Mouse (Mus musculus) thymus, adult 18-20 months (tissue): ENCODE results near the gene Gcnt1.

Experiments used
- DNase-seq, 2 experiments: peaks; one replicate each; pipeline ENCODE4 v3.0.0; 2022; ENCODE audit warnings: mixed read lengths in 2 of 2

Gcnt1 gene

GRCm38 (mm10) chr19:17364741-17365140, 7.9 kb downstream of the Gcnt1 start:
- DNase-seq = no peak

GRCm38 (mm10) chr19:17361181-17361580, 11.5 kb downstream of the Gcnt1 start:
- no peak for DNase-seq

GRCm38 (mm10) chr19:17359315-17359890, 13.2 kb downstream of the Gcnt1 start:
- no peak for DNase-seq

DNA sequence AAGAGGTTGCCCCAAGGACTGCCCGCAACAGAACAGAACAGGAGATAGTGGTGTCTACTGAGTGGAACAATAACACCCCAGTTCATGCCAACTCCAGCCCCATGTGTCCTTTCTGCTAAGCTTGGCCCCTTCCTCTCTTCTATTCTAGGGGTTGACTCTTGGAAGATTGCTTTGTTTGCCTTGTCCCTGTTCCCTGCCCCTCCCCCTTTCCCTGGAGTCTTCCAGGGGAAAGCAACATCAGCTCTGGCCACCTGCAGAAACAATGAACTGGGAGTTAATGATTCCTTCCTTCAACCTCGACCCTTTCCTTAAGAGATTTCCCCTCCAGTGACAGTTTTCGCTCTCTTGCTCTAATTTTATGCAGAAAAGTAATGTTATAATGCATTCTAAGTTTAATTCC, 15.3 kb downstream of the Gcnt1 start:
- no peak for DNase-seq

DNA sequence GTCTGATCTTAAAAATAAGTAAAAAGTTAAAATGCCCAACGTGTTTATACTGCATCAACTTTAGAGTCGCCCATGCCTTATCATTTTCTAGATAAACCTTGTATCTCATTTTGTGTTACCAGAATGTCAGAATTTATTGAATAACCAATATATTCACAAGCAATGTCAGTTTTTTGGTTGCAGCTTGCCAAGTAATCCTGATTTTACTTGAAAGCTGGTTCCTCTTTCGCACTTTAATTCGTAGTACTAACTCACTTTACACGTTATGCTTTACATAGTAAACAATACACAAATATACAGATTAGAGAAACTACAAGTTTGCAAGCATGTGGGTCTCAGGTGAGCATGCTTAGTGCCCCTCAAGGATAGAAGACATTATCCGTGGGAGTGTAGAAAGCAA, 15.7 kb downstream of the Gcnt1 start:
- DNase-seq = no peak

DNA sequence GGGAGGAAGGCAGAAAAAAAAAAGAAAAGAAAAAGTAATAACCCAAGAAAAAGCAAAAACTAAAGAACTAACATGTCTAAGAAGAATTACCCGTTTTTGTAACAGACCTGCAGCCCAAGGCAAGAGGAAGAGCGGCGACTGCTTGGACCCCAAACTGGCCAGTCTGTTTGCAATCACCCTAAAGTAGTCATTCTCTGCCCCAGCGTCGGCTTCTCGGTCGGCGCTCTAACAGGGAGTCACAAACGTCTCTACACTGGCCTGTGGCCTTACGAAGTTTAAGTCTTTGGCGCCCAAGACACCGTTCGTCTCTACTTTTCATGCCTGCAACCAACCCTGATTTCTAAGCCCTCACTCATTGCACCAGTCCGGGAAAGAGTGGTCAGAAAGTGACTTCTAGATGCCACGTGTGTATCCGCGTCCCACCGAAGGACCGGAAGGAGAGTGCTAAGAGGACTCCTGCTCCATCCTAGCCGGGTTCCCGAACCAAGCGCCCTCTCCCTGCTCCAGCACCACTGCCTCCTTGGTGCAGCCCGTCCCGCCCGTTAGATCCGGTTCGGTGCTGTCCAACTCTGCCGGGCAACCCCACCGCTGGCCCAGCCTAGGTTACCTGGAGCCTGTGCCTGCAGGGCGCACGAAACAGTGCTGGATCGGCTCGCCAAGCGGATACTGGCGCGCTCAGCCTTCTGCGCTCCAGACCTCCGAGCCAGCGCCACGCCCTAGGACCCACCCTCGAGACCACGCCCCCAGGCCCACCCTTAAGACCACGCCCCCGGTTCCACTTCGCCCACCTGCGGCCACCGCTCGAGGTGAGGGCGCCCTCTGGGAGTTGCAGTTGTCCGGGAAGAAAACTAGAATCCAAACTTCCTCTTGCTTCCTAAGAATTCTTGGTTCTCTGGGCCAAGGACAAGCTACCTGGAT, 16.4 kb downstream of the Gcnt1 start:
- DNase-seq = peak; percentile 55 to 59

GRCm38 (mm10) chr19:17355361-17355760, 17.3 kb downstream of the Gcnt1 start:
- no peak for DNase-seq

DNA sequence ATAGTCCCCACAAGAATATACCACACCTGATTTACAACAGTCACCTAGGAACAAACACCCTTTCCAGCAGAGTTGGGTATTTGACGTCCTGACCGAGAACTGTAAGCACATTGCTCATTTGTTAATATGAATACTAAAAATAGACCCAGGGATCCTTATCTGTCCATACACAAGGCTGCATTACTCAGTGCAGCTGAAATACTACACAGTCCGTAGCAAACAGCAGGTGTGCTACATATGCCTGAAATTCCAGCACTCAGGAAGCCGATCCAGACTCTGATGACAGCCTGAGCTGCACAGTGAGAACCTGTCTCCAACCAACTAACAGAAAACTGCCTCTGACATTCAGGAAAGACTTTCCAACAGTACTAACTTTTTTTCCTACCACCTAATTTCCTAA, 17.8 kb downstream of the Gcnt1 start:
- no peak for DNase-seq

GRCm38 (mm10) chr19:17354362-17354761, 18.3 kb downstream of the Gcnt1 start:
- DNase-seq = no peak

- no peak for DNase-seq
These were observed 18.9 kb downstream of the Gcnt1 start for GRCm38 (mm10) chr19:17353727-17354126.

- DNase-seq = no peak
These were observed 24.8 kb downstream of the Gcnt1 start for GRCm38 (mm10) chr19:17347852-17348251.

DNA sequence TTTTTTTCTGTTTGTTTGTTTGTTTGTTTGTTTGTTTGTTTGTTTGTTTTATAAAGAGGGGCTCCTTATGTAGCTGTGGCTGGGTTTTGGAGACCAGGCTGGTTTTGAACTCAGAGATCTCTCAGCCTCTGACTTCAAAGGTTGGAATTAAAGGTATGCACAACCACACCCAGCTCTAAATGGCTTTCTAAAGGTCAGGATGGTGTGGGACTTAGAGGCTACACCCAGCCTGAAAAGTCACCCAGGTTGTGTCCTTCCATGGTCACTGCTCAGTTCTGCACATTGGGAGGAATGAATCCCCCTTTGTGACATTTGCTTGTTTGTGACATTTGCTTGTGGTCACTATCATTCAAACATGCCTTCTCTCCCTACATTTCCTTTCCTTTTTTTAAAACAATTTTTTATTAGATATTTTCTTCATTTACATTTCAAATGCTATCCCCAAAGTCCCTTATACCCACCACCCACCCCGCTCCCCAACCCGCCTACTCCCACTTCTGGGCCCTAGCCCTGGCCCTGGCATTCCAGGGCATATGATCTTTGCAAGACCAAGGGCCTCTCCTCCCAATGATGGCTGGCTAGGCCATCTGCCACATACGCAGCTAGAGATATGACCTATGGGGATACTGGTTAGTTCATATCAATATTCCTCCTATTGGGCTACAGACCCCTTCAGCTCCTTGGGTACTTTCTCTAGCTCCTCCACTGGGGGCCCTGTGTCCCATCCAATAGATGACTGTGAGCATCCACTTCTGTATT, 25.7 kb downstream of the Gcnt1 start:
- no peak for DNase-seq

DNA sequence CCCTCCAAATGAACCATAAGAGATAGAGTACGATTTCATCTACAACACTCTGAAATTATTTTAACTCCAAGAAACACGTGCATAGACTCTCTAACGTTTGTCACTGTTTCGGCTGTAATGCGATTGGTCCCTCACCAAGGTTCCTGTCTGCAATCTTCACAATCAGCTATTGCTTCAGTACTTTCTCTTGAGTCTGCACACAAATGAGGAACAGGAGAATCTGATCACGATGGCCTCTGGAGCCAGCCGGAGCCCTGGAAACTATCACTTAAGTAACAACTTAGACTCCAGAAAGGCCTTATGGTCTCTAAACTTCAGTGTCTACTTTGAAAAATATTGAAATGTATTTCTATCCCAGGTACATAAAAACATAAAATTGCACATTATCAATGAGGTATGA, 27.8 kb downstream of the Gcnt1 start:
- DNase-seq = no peak

- no peak for DNase-seq
These were observed 33.1 kb downstream of the Gcnt1 start for GRCm38 (mm10) chr19:17339563-17339962.

GRCm38 (mm10) chr19:17337057-17337679, 35.5 kb downstream of the Gcnt1 start:
- DNase-seq = no peak

GRCm38 (mm10) chr19:17336646-17337045, 36.0 kb downstream of the Gcnt1 start:
- DNase-seq = no peak

DNA sequence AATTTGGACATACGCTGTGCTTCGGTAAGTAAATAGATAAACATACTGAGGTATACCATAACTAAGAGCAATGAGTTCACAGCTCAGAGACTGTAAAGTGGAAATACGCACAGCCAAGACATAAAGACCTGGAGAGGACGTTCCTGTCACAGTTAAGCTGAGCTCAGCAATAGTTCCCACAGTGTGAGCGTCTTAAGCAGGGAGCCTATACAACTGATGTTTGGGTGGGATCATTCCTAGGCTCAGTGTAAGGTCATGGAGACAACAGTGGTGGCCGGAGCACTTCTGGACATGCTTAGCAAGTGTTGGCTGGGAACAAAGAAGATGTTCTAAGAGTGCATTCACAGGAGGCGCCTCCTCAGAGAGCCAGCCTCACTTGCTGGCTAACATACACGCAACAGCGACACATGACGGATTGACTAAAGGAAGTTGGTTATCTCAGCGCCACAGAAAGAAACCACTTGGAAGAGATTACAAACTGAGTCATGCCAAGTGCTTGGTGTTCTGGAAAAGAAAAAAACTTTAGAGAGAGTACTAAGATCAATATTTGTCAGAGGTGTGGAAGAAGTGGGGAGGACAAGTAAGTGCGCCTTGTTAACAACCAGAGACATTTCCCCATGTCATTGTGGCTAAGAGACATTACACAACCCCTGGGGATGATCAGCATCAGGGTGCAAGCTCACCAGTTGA, 37.9 kb downstream of the Gcnt1 start:
- DNase-seq = no peak

DNA sequence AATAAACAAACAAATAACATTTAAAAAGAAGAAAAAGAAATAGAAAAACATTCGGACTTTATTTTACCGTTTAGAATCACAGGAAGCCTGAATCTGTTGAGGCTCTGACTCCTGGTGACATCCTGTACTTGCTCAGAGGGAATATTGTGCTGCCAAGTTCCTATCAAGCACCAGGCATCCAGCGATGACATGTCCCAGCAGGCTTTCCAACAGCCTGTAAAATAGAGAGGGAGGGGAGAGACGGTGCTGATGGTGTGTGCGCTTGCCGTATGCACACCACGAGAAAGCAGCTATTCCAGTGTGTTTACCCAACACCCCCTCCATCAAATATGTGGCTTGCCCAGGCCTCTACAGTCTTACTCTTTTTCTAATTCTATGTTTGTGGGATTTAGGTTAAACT, 39.6 kb downstream of the Gcnt1 start:
- no peak for DNase-seq

- no peak for DNase-seq
These were observed 43.7 kb downstream of the Gcnt1 start for GRCm38 (mm10) chr19:17328916-17329315.

- no peak for DNase-seq
These were observed 44.7 kb downstream of the Gcnt1 start for GRCm38 (mm10) chr19:17327881-17328404.

- DNase-seq = no peak
These were observed 48.9 kb downstream of the Gcnt1 start for GRCm38 (mm10) chr19:17323689-17324241.
